Comparison of ENCODE assay signal across 18 mouse cellular contexts in the genomic region with DNA sequence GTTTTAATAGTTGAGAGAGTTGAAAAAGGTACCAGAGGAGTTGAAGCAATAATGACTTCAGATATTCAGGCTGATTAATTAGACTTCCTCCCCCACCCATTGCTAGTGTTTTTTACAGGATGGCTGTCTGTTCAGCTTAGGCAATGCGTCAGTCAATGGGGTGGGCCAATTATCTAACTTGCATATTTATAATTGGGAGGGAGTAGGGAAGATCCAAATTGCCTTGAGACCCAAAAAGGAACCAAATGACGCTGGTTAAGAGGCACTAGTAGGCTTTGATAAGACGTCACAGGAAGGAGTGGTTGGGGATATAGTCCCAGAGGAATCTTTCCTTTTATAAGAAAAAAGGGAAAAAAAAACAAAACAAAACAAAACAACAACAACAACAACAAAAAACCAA.
"Had no signal": no experiment of that assay in that cellular context is flagged by ENCODE, and none has a peak within 500 bp of the region (broad histone marks: within the 10 kb centered on the region; RNA-seq: fewer than 3 reads in every experiment).

No protein-coding gene starts in this region.

- H3K9ac ChIP-seq: lung, embryonic 14.5 days; midbrain, embryonic 12.5 days; neural tube, embryonic 13.5 days; neural tube, embryonic 15.5 days had no signal

- H3K27ac ChIP-seq: midbrain, embryonic 10.5 days; midbrain, embryonic 12.5 days; neural tube, embryonic 13.5 days; neural tube, embryonic 15.5 days had no signal

- H3K4me2 ChIP-seq: lung, embryonic 14.5 days; midbrain, embryonic 12.5 days; neural tube, embryonic 13.5 days; neural tube, embryonic 15.5 days had no signal

- ATAC-seq: midbrain, embryonic 16.5 days had no signal

- H3K27me3 ChIP-seq: midbrain, embryonic 12.5 days; neural tube, embryonic 13.5 days; neural tube, embryonic 15.5 days had no signal

- DNase-seq: lung, adult 18-20 months; lung, embryonic 14.5 days; lung, postnatal 10 days; lung, postnatal 4 days; midbrain, embryonic 14.5 days; right cerebral cortex, adult 18-20 months; right cerebral cortex, postnatal 25 days; right cerebral cortex, postnatal 4 days; spleen, adult 18-20 months; thymus, adult 18-20 months; thymus, postnatal 14 days; thymus, postnatal 36 days had no signal

- H3K36me3 ChIP-seq: midbrain, embryonic 10.5 days; midbrain, embryonic 12.5 days; neural tube, embryonic 13.5 days; neural tube, embryonic 15.5 days had no signal

- H3K4me1 ChIP-seq: midbrain, embryonic 12.5 days; neural tube, embryonic 13.5 days; neural tube, embryonic 15.5 days had no signal

- H3K9me3 ChIP-seq: midbrain, embryonic 10.5 days; midbrain, embryonic 12.5 days; neural tube, embryonic 13.5 days; neural tube, embryonic 15.5 days had no signal

- H3K4me3 ChIP-seq: midbrain, embryonic 10.5 days; midbrain, embryonic 12.5 days; myocyte; neural tube, embryonic 13.5 days; neural tube, embryonic 15.5 days had no signal
